Mouse (Mus musculus) bone marrow macrophage, adult 2 months (primary cell): ENCODE measurements around the gene Olfr1141.

Experiments used
- CTCF ChIP-seq: IDR thresholded peaks from 2 replicates; pipeline ENCODE4 v1.5.1; 2012; ENCODE audit warnings: low read depth, mild to moderate bottlenecking, low read length, moderate library complexity
- POLR2A ChIP-seq: IDR thresholded peaks from 2 replicates; pipeline ENCODE4 v1.6.1; 2012; ENCODE audit warnings: mild to moderate bottlenecking, low read depth, low read length, borderline replicate concordance

GRCm38 (mm10) chr2:87779183-87779582, 25.4 kb upstream of the Olfr1141 start, which contains the start of gene Olfr152:
- TF ChIP-seq CTCF (no peak), POLR2A (no peak)
